Comparison of ENCODE assay signal across 10 mouse cellular contexts in the genomic region with DNA sequence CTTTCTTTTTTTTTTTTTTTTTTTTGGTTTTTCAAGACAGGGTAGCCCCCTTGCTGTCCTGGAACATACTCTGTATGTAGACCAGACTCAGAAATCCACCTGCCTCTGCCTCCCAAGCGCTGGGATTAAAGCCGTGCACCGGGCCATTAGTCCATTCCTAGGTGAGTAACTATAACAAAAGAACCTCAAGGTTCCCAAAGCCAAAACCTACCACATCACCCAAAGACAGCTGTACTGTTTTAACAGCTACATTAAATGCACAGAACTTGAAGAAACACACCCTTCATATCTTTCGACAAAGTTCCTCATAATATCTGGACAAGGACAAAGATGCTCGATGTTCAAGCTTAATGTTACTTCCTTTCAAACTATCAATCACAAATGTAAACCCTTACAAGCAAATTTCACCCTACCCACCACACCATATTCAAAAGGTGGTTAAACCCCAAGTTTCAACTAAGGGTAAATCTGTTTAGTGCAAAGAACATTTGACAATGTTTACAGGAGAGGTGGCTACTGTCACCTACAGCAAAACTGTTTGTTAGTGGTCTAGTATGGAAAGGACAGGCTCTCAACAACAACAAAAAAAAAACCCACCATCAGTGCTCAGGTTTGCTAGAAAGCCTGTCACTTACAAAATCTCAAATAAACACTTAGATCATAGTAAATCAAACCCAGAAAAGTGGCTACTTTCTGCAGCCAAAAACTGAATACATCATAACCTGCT. TPM values are rescaled to one million over a fixed set of nuclear protein-coding genes. Genes with fewer than 3 reads are reported as not detected.
DNase-seq lines count a peak whose midpoint lies in the region; ATAC-seq and TF ChIP-seq lines count a peak whose summit lies in the region.
"Had no signal": no experiment of that assay in that cellular context is flagged by ENCODE, and none has a peak within 500 bp of the region (broad histone marks: within the 10 kb centered on the region; RNA-seq: fewer than 3 reads in every experiment).

No protein-coding gene starts in this region.

- H3K9me3 ChIP-seq in heart, postnatal 0 days (replicated peaks; ENCODE audit: control insufficient read depth, low read length) = no peaks in the 10 kb centered on the region
- no peaks in the 10 kb centered on the region for H3K9me3 ChIP-seq in CH12.LX (replicated peaks; ENCODE audit: low read length)
- H3K9me3 ChIP-seq in liver, embryonic 14.5 days (ENCODE audit: control insufficient read depth, low read length) = no peaks in the 10 kb centered on the region

- dilution Hi-C loops in CH12.LX (cut with MboI; ENCODE audit: extremely low pct_ligation_motif_present, extremely low pct_unique_long_range_greater_than_20kb, low sequenced_read_pairs) = no loop called here

- WGBS in heart, postnatal 0 days = 51% methylated on average over 5 of the region's 5 CpGs
- WGBS in liver, embryonic 14.5 days (ENCODE audit: insufficient replicate concordance) = 26% methylated on average over 5 of the region's 5 CpGs

- TF ChIP-seq CTCF in heart, postnatal 0 days (IDR thresholded peaks at IDR 0.05; ENCODE audit: low read depth) = no peak
- TF ChIP-seq CTCF in CH12.LX (conservative IDR thresholded peaks at IDR 0.05 in 1 of 2, IDR thresholded peaks at IDR 0.05 in 1 of 2; ENCODE audit: low read depth in 2 of 2, low read length in 2 of 2) = no peak
- TF ChIP-seq CTCF in liver, embryonic 14.5 days (IDR thresholded peaks at IDR 0.05; ENCODE audit: low read depth) = no peak

- no peak for TF ChIP-seq POLR2A in CH12.LX (IDR thresholded peaks at IDR 0.05; ENCODE audit: low read depth, low read length)

- H3K9ac ChIP-seq in heart, postnatal 0 days (replicated peaks; ENCODE audit: low read depth, low read length) = no peak overlapping the region
- peak overlapping the region; percentile 63 for H3K9ac ChIP-seq in CH12.LX (ENCODE audit: insufficient read depth, low read depth)
- H3K9ac ChIP-seq in liver, embryonic 14.5 days (replicated peaks) = peak overlapping the region; percentile 99

- peak overlapping the region; percentile 84; the same call in 1 of the 2 replicates for H3K4me2 ChIP-seq in heart, postnatal 0 days (ENCODE audit: low read depth, low read length)
- H3K4me2 ChIP-seq in CH12.LX (ENCODE audit: insufficient read depth, low read depth, poor library complexity, severe bottlenecking) = peak overlapping the region; percentile 95
- peak overlapping the region; percentile 73 for H3K4me2 ChIP-seq in liver, embryonic 14.5 days (ENCODE audit: low read depth)

- no peak for DNase-seq in heart, postnatal 0 days (ENCODE audit: low spot score)
- DNase-seq in heart, adult 18-20 months = no peak
- DNase-seq in CH12.LX (ENCODE audit: extremely low read depth) = no peak
- DNase-seq in liver, embryonic 14.5 days (ENCODE audit: low read depth in 3 of 3, low spot score in 3 of 3) = no peak
- DNase-seq in right cerebral cortex, postnatal 14 days = no peak
- DNase-seq in layer of hippocampus, postnatal 10 days (ENCODE audit: low spot score in 2 of 2) = no peak
- DNase-seq in right cerebral cortex, postnatal 25 days = no peak
- DNase-seq: cerebellum, adult 11 months; gastrocnemius, postnatal 10 days had no signal

- H3K79me2 ChIP-seq in CH12.LX (replicated peaks; ENCODE audit: control insufficient read depth, extremely low read depth, insufficient read depth, poor library complexity, severe bottlenecking) = peaks cover 92% of the 10 kb centered on the region

- in situ Hi-C loops in CH12.LX (cut with MboI; ENCODE audit: low pct_ligation_motif_present, low pct_unique_long_range_greater_than_20kb, low sequenced_read_pairs) = no loop called here

- no peaks in the 10 kb centered on the region for H3K36me3 ChIP-seq in heart, postnatal 0 days (replicated peaks; ENCODE audit: control insufficient read depth, insufficient read depth, low read length)
- peaks cover 16 to 60% of the 10 kb centered on the region in 2 experiments for H3K36me3 ChIP-seq in CH12.LX (replicated peaks in 1 of 2; ENCODE audit: control insufficient read depth in 1 of 2, insufficient read depth in 1 of 2, low read length in 1 of 2)
- peaks cover 28% of the 10 kb centered on the region for H3K36me3 ChIP-seq in liver, embryonic 14.5 days (replicated peaks; ENCODE audit: control insufficient read depth, insufficient read depth, low read depth)

- no peaks in the 10 kb centered on the region for H3K27me3 ChIP-seq in heart, postnatal 0 days (ENCODE audit: control insufficient read depth, insufficient read depth, low read length)
- H3K27me3 ChIP-seq in CH12.LX (replicated peaks) = no peaks in the 10 kb centered on the region
- H3K27me3 ChIP-seq in liver, embryonic 14.5 days (ENCODE audit: control insufficient read depth, insufficient read depth, low read length) = no peaks in the 10 kb centered on the region

- TF ChIP-seq EP300 in heart, postnatal 0 days (IDR thresholded peaks at IDR 0.05; ENCODE audit: low read depth) = no peak
- no peak for TF ChIP-seq EP300 in CH12.LX (IDR thresholded peaks at IDR 0.05; ENCODE audit: low read length)
- no peak for TF ChIP-seq EP300 in liver, embryonic 14.5 days (IDR thresholded peaks at IDR 0.05; ENCODE audit: low read depth)

- TF ChIP-seq RAD21 in CH12.LX (IDR thresholded peaks at IDR 0.05; ENCODE audit: low read depth, low read length) = no peak

- H3K4me1 ChIP-seq in heart, postnatal 0 days (ENCODE audit: control insufficient read depth, insufficient read depth) = peaks cover 33% of the 10 kb centered on the region
- peaks cover 3 to 33% of the 10 kb centered on the region in 2 experiments; a peak in 3 of 4 replicates for H3K4me1 ChIP-seq in CH12.LX (ENCODE audit: control insufficient read depth in 1 of 2, insufficient read depth in 2 of 2)
- H3K4me1 ChIP-seq in brown adipose tissue, adult 24 weeks (ENCODE audit: control insufficient read depth, insufficient read depth, insufficient read length, low read length) = peaks cover 8% of the 10 kb centered on the region; the same call in 1 of the 2 replicates
- H3K4me1 ChIP-seq in liver, embryonic 14.5 days (replicated peaks; ENCODE audit: control insufficient read depth in 2 of 2, insufficient read depth in 2 of 2, low read length in 1 of 2) = peaks cover 28 to 29% of the 10 kb centered on the region in 2 experiments

- no peak overlapping the region for H3K4me3 ChIP-seq in heart, postnatal 0 days (ENCODE audit: low read depth, low read length)
- peak overlapping the region; percentile 5 to 83 (median 38) for H3K4me3 ChIP-seq in CH12.LX (replicated peaks in 1 of 3; ENCODE audit: low read depth in 2 of 3, low read length in 2 of 3, poor library complexity in 1 of 3)
- no peak overlapping the region for H3K4me3 ChIP-seq in brown adipose tissue, adult 24 weeks (ENCODE audit: insufficient read depth, low read depth, low read length)
- H3K4me3 ChIP-seq in liver, embryonic 14.5 days (ENCODE audit: insufficient read depth in 1 of 2, low read depth in 2 of 2, low read length in 2 of 2) = peak overlapping the region; percentile 39 to 82

- H3K27ac ChIP-seq in heart, postnatal 0 days (ENCODE audit: low read depth) = 0 out of 2 replicates have a peak overlapping the region, but pooled peaks have one; percentile 51
- H3K27ac ChIP-seq in CH12.LX (ENCODE audit: insufficient read depth, low read depth) = peak overlapping the region; percentile 23; the same call in 1 of the 2 replicates
- H3K27ac ChIP-seq in brown adipose tissue, adult 24 weeks (replicated peaks; ENCODE audit: low read depth, low read length) = peak overlapping the region; percentile 18; the same call in 1 of the 2 replicates
- H3K27ac ChIP-seq in liver, embryonic 14.5 days = peak overlapping the region; percentile 19; the same call in 1 of the 2 replicates

- ATAC-seq in heart, postnatal 0 days (ENCODE audit: insufficient read depth, low read depth) = no peak
- no peak for ATAC-seq in liver, embryonic 14.5 days (ENCODE audit: insufficient read depth)

TF ChIP-seq in CH12.LX, 34 proteins besides CTCF, POLR2A, EP300 and RAD21 (continues in another document):
- TF ChIP-seq NRF1 (IDR thresholded peaks at IDR 0.05; ENCODE audit: low read depth, low read length) = no peak
- 0 out of 2 replicates have a peak, but pooled peaks have one; percentile 73 for TF ChIP-seq SIN3A (IDR thresholded peaks at IDR 0.05; ENCODE audit: low read length)
- TF ChIP-seq IRF4 (IDR thresholded peaks at IDR 0.05; ENCODE audit: low read depth, low read length) = 0 out of 2 replicates have a peak, but pooled peaks have one; percentile 20
- no peak for TF ChIP-seq RCOR1 (conservative IDR thresholded peaks at IDR 0.05; ENCODE audit: low read depth, low read length)
- 0 out of 2 replicates have a peak, but pooled peaks have one; percentile 46 for TF ChIP-seq MAFK (IDR thresholded peaks at IDR 0.05; ENCODE audit: insufficient replicate concordance, low read length)
- no peak for TF ChIP-seq ETS1 (conservative IDR thresholded peaks at IDR 0.05; ENCODE audit: low read depth, low read length)
- peak; percentile 80 for TF ChIP-seq POLR2AphosphoS2 (IDR thresholded peaks at IDR 0.05; ENCODE audit: low read depth, low read length)
- TF ChIP-seq MXI1 (IDR thresholded peaks at IDR 0.05; ENCODE audit: low read depth, low read length) = 0 out of 2 replicates have a peak, but pooled peaks have one; percentile 15

RNA-seq across cellular contexts. Expression of gene Mgme1, which starts 3.3 kb away (rescaled TPM):
- 7.5 and 11.1 TPM in 2 replicates for total RNA-seq in heart, postnatal 0 days (2014; rRNA removed; ENCODE audit: low replicate concordance)
- polyA plus RNA-seq in heart, postnatal 0 days (2015; fragmentation: Nextera tagmentation; extraction: Ambion mirVana) = 12.6 and 14.6 TPM in 2 replicates
- total RNA-seq in heart, adult 18-20 months (2021) = 10 to 100 TPM; 16.2 to 17.9 TPM
- total RNA-seq in CH12.LX (2012; rRNA removed) (10.6 and 13.0 TPM in 2 replicates), CH12.LX (2014; rRNA removed) (20.7 and 21.9 TPM in 2 replicates)
- polyA plus RNA-seq in CH12.LX (2012; ENCODE audit: insufficient read length, low read depth) = 19.7 and 20.2 TPM in 2 replicates
- polyA plus RNA-seq in brown adipose tissue, adult 24 weeks (2012; ENCODE audit: insufficient read depth, insufficient read length, missing spikeins) = 21.4 and 26.4 TPM in 2 replicates
- polyA plus RNA-seq in liver, embryonic 14.5 days (2012; rRNA removed) = 4.2 and 5.9 TPM in 2 replicates
- polyA plus RNA-seq in liver, embryonic 14.5 days (2014; fragmentation: Nextera tagmentation; extraction: Ambion mirVana) = 9.2 TPM in 2 replicates
- total RNA-seq in layer of hippocampus, postnatal 10 days (2021) = 1 to 10 TPM; 2.9 to 3.2 TPM

RNA-seq across cellular contexts. Expression of gene Snx5, which starts 3.5 kb away (rescaled TPM):
- total RNA-seq in heart, postnatal 0 days (2014; rRNA removed; ENCODE audit: low replicate concordance) = 80.2 and 146 TPM in 2 replicates
- polyA plus RNA-seq in heart, postnatal 0 days (2015; fragmentation: Nextera tagmentation; extraction: Ambion mirVana) = 55.7 and 65.6 TPM in 2 replicates
- total RNA-seq in heart, adult 18-20 months (2021) = 10 to 100 TPM; 59.7 to 65.9 TPM
- total RNA-seq in CH12.LX (2012; rRNA removed) (380 and 456 TPM in 2 replicates), CH12.LX (2014; rRNA removed) (1,220 and 1,259 TPM in 2 replicates)
- polyA plus RNA-seq in CH12.LX (2012; ENCODE audit: insufficient read length, low read depth) = 652 and 666 TPM in 2 replicates
- polyA plus RNA-seq in brown adipose tissue, adult 24 weeks (2012; ENCODE audit: insufficient read depth, insufficient read length, missing spikeins) = 65.6 and 89.1 TPM in 2 replicates
- 42.5 and 67.0 TPM in 2 replicates for polyA plus RNA-seq in liver, embryonic 14.5 days (2012; rRNA removed)
- 66.3 and 70.6 TPM in 2 replicates for polyA plus RNA-seq in liver, embryonic 14.5 days (2014; fragmentation: Nextera tagmentation; extraction: Ambion mirVana)
- total RNA-seq in layer of hippocampus, postnatal 10 days (2021) = 10 to 100 TPM; 67.9 to 68.7 TPM

Comparison
In these comparisons a context has a peak if more than half of its experiments do, and no peak if none do; other contexts are left out.
1. H3K4me3 ChIP-seq: peak in CH12.LX (3 of 3) and liver, embryonic 14.5 days (2 of 2); none in heart, postnatal 0 days (single experiment) and brown adipose tissue, adult 24 weeks (single experiment).
2. Peak in every context shown above with its lines, with median percentiles within 50 percentile points of each other: H3K27ac ChIP-seq and H3K4me2 ChIP-seq.